Mouse (Mus musculus) frontal cortex, postnatal 36 days (tissue): ENCODE measurements around the gene Mrps27.
A peak's percentile ranks its signal among the peaks of the same experiment; 100 is the strongest.

Source experiments
- DNase-seq, 2 experiments: peaks; one replicate each; pipeline ENCODE4 v3.0.0; 2022; ENCODE audit warnings: low spot score in 2 of 2

Gene Mrps27

GRCm38 (mm10) chr13:99387901-99388811 lies 43.6 kb downstream of the Mrps27 start:
- DNase-seq, result no peak

DNA sequence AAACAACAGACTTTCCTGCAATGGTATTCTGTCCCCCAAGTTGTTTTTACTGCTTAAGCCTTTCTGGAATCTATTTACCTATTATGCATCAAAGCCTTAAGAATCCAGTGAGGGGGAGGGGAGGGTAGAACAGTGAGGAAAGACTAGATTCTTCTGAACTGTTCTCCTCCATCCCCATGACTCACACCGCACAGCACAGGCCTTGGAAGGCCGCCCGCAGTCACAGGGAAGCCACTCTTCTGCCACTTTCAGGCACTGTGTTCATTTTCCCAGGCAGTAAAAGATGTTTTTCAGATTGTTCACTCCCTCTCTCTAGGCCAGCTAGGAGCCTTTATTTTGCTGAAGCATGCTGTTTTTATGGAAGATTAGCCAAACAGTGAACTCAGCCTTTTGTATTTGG lies 46.8 kb downstream of the Mrps27 start:
- peak; percentile 55 to 60 for DNase-seq

DNA sequence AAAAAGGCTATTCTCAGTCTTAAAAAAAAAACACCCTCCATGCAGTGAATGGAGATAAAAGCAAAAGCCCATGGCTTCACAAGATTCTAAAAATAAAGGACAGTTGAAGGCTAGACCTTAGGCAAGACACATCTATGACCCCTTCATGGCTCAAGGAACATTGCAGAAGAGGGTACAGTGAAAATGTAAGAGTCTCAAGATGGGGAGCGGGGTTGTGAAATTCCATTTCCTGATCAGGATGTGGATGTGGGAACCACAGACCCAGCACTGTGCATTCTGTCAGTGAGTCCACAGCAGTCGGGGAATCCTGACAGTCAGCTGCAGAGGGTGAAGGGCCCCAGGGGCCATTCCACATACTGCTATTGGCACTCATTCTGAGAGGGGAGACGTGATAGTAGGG lies 48.5 kb downstream of the Mrps27 start:
- no peak for DNase-seq

DNA sequence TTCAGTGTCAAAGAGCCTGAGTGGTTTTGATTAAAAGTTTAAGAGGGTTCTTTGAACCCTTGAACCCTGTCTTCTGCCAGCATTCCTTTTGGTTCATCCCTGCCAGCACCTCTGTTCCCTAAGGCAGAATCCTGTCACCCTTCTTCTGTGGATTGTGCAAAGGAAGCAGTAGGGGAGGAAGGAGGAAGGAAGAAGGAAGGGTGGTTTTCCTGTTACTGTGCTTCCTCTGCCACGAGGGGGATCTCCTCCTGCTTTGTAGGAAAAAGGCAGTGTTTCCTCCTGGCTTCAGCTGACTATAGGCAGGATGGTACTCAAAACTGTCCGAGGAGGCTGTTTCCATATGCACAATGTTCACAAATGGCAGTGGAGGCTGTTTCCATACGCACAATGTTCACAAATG lies 50.1 kb downstream of the Mrps27 start:
- no peak for DNase-seq

GRCm38 (mm10) chr13:99395531-99395930 lies 50.9 kb downstream of the Mrps27 start:
- no peak for DNase-seq

DNA sequence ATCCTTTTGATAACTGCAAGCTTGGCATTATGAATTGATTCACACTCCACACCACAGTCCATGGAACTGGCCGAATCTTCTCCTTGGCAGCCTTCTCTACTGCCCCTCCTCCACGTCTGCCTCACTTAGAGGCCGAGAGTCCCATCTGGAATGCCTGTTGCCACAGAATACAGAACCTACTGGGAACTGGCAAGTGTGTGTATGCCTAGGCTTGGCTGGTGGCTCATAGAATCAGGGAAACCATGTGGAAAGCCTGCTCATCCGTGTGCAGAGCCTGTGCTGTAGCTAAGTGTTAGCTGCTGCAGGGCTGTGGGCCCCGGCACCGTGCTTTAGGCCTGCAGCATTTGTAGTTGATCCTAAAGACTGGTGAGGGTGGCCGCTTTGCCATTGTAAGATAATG lies 52.6 kb downstream of the Mrps27 start:
- DNase-seq, result no peak

GRCm38 (mm10) chr13:99398149-99398701 lies 53.6 kb downstream of the Mrps27 start:
- DNase-seq, result no peak

DNA sequence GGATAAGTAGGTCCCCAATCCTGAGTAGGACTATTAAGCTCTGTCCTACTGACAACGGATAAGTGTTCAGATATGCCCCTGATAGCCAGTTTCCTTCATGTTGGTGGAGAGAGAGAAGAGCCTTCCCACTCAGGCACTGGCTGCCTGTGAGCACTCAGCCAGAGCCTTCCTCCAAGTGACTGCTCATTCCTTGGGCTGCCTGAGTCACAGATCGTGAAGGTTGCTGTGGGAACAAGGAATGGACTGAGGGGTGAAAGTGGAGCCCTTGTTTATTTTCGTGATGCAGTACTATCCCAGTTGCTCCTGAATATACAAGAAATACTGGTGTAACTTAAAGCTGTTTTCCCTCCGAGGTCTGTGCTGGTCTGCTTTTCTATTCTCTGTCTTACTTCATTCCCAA lies 54.8 kb downstream of the Mrps27 start:
- DNase-seq, result no peak

DNA sequence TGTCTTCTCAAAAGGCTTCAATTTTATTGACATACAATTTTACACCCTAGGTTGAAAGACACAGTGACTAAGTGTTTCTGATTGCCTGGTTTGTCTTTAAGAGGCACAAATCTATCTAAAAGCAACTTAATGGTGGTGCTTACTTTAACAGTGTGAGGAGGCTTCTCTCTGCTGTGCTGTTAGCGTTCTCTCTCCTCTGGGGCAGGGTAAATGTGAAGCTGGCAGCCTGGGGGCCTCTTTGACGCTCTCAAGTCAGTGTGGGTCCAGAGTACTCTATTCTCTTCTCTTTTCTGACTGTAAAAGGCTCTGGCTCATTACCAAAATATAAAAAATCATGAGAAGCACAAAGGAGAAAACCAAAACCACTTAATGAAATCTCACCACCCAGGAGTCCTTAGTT lies 64.6 kb downstream of the Mrps27 start:
- DNase-seq, result no peak

DNA sequence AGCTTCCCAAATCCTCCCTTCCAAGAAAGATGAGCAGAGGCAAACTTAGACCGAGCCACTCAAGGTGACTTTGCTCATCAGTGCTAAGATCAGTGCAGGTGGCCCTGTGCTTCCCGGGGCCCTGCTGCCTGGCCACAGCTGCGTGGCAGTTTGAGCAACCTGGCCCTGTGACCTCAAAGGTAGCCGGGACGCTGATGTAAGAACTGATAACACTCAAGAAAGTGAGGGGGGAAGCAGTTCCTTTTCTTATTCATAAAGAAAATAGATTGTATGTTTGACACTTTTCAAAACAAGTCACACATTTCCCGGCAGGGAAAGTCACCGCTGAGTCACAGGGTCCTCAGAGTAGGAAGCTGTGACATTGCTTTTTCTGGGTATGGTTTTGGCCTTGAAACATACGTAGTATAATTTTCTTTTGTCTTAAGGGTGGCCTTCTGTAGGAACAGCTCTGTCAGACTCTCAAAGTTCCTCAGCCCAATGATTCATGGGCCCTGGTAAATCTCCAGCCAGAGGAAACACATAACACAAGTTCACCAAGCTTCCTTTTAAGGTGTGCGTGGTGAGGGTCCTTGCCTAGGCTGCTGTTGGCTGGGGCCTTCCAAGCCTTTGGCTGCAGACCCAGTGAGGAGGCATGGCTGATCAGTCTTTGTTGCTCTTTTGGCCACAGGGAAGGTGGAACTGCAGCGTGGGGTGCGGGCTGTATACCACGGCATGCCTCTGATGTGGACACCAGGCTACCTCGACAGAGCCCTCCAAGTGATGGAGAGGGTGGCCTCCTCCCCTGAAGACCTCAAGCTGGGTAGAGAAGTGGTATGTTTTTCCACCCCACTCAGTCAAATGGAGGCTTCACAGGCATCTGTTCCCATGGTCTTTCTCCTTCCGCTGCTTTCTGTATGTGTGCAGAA lies 66.3 kb downstream of the Mrps27 start:
- DNase-seq, result no peak

DNA sequence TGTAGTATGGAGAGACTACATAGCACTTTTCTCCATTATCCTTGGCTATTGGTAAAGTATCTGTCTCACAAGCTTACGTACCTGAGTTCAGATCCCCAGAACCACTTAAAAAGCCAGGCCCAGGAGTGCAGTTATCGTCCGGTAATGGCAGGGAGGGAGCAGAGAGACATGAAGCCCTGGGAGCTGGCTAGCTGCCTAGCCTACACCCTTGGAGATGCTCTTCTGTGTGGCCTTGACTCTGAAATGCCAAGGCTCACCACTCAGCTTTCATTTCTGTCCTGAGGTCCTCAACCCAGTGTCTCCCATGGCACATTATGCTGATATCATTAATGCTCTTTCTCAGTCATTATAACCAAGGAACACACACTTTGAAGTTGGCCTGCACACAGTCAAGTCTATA lies 67.2 kb downstream of the Mrps27 start:
- DNase-seq, result no peak

DNA sequence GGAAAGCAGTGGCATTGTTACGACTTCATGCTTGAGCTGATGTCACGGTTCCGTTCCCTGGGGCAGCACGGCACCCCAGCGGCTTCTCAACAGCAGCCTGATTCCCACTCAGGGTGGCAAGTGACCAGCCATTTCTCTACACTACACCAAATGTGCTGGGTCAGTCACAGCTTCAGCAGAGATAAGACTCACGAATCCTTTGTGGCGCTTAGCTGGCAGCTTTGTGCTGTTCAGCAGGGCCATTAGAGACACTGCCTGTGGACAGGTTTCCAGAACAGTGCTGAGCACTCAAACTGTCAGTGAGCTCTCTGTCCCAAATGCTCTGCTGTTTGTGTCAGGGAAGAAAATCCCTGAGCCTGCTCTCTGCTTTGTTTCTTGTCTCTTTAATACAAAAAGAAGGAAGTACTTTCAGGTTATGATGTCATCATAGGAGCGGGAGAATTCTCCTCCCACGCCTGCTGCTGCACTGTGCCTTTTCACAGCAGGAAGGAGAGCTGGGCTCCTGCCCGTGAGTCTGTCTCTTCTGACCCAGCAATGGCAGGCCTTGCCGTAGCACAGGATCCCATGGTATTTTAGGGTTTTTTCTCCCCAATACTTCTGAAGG lies 68.0 kb downstream of the Mrps27 start:
- no peak for DNase-seq

DNA sequence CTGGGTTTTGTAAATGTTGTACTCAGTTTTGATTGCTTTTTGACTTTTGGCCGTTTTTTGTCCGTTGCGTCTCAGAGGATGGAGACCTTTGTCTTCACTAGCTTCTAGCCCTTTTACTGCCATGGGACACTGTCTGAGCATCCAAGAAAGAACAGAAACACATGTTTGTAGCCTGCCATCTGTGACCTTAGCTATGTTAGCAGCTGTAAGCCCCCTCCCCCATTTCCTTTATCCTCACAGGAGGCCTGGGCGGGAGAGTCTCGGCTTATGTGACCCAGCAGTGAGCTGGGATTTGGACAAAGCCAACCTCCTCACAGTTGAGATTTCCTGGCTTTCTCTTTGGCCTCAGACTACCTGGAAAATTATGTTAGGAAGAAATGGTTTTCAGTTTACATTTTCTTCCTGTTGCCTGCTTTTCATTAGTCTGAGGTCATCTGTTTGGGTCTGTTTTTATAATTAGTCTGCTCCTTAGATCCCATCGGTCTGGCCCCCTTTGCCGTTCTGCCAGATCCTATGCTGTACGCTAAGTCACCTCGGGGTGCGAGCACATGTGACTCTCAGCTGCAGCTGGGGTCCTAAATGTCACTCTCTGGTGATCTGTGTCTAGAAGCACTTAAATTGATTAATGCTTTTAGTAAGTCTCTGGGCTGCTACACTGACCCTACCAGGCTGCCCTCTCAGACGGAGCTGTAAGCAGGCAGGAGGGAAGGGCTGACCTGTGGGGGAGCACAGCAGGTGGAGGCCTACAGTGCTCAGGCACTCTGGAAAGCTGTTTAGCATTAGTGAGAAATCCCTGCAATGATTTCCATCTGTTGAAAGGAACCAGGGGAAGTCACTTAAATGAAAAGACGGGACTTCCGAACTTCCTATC lies 69.1 kb downstream of the Mrps27 start:
- no peak for DNase-seq

DNA sequence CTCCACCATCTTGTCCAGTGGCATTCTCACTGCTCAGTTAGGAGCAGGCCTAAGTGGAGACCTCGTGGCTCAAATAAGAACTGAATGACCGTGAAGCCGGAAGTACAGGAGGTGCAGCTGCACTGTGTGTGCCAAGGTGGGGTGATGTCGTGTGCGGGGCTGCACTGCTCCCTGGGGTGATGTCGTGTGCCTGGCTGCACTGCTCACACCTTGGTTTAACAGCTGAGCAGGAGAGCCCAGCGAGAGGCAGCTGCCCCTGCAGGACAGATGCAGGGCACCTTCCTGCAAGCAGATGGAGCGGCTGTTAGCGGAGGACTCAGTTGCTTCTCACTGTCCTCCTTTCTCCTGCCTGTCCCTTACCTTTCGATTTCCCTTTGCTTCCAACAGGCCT lies 69.8 kb downstream of the Mrps27 start:
- DNase-seq, result no peak

GRCm38 (mm10) chr13:99416601-99417000 lies 72.0 kb downstream of the Mrps27 start:
- DNase-seq, result no peak

DNA sequence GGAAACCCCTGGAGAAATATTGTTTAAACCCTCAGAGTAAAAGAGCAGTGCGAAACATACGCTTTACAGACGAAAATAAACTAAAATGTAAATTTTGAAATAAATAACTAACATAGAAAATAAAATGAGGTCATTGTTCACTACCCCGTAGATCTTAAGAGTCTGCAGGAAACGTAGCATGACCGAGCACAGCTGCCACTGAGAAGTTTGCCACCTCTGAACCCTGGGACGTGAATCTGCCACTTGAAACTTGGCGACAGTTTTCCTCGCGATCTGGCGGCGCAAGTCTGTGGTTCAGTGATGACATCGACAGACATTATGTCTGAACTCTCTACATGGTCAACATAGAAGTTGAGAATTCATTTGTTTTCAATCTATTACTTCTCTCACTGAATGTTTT lies 79.0 kb downstream of the Mrps27 start:
- no peak for DNase-seq

GRCm38 (mm10) chr13:99433068-99434008 lies 88.8 kb downstream of the Mrps27 start:
- no peak for DNase-seq

DNA sequence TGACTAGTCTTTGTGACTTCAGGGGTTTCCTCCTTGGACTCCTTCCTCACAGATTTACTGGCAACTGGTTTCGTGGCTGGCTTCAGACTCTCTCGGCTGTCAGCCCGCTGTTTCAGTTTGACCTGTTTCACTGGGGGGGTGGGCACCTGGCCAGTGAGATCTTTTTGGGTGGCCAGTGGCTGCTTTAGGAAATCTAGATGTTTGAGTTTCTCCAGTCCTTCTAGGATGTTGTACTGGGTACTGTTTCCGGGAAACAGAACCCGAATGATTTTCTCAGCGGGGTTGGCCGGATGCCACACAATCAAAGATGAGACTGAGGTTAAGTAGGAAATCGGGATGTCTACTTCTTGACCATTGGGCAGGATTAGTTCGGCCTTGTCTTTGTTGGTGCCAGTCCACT lies 89.9 kb downstream of the Mrps27 start:
- DNase-seq, result no peak

- DNase-seq, result no peak
Measured at GRCm38 (mm10) chr13:99437051-99437450, 92.5 kb downstream of the Mrps27 start.

DNA sequence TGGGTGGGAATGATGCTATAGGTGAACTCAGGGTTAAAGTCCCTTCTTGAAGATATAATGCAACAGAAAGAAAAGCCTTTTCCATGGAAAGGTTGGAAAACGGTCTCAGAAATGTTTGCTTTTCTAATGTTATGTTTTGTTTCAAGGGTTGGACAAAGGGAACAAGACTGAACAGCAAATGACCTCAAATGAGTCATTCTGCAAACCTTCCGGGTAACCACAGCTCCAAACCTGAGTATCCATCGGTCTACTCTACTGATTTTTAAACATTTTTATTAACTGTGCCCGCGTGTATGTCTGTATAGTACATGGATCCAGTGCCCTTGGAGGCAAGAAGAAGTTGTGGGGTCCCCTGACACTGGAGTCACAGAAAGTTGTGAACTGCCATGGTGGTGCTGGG lies 94.8 kb downstream of the Mrps27 start:
- DNase-seq, result no peak
